Mouse (Mus musculus): ENCODE results near the gene Klhl2.

DNA sequence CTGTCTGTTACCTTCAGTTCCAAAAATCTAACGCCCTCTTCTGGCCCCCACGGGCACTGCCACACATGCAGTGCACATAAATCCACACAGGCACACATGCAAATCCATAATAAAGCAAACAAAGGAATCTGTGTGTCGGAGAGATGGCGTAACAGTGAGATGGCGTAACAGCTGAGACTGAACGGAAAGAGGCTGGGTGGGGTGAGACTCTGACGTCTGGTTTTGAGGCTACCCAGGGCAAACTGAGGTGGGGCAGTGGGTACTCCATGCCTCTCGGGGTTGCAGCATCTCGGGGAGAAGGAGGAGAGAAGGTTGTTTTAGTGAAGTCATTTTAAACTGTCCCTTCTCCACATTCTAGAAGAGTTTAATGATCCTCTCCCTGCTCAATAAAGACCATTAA lies 20.4 kb downstream of the Klhl2 start:
- TF ChIP-seq CTCF (IDR thresholded peaks at IDR 0.05; ENCODE audit: extremely low read depth, insufficient read depth, insufficient read length, insufficient replicate concordance), result no peak
- TF ChIP-seq POLR2A (IDR thresholded peaks at IDR 0.05; ENCODE audit: low read depth, low read length), result no peak

Data from spleen, adult 2 months (tissue).